Mouse (Mus musculus) embryonic fibroblast, embryonic 13.5 days (primary cell): ENCODE measurements around the gene Fbxl18.

ENCODE experiments used
- CTCF ChIP-seq: IDR thresholded peaks from 2 replicates; pipeline ENCODE4 v1.5.1; 2011; ENCODE audit warnings: mild to moderate bottlenecking, control low read depth, low read length, moderate library complexity, borderline replicate concordance; ENCODE audit not compliant: insufficient read depth
- POLR2A ChIP-seq: IDR thresholded peaks from 2 replicates; pipeline ENCODE4 v1.6.1; 2011; ENCODE audit warnings: low read depth, mild to moderate bottlenecking, control low read depth, low read length, moderate library complexity

- TF ChIP-seq CTCF, result no peak
- TF ChIP-seq POLR2A, result peak; percentile 63
Measured at GRCm38 (mm10) chr5:142818435-142819360, 76.5 kb downstream of the Fbxl18 start.
